Mouse (Mus musculus) spleen, adult 2 months (tissue): ENCODE results near the gene Usp2. TPM values are rescaled to one million over a fixed set of nuclear protein-coding genes. Genes with fewer than 3 reads are reported as not detected.

Source experiments
- DNase-seq, 2 experiments: peaks; one replicate each; pipeline versions ENCODE4 v3.0.0 to v3.0.0-alpha.2; 2012 to 2021; ENCODE audit warnings: low spot score in 2 of 2, low read depth in 1 of 2
- H3K27ac ChIP-seq: fragments of 200-500 bp; 2 replicates; pipeline ENCODE4 v1.5.1; 2012; ENCODE audit warnings: low read length, inconsistent platforms; ENCODE audit not compliant: insufficient read depth
- H3K27me3 ChIP-seq: fragments of 200-500 bp; 2 replicates; pipeline ENCODE4 v1.6.1; 2012; ENCODE audit warnings: mild to moderate bottlenecking, moderate library complexity, low read length, inconsistent platforms; ENCODE audit not compliant: control insufficient read depth, insufficient read depth
- H3K36me3 ChIP-seq: fragments of 200-500 bp; 2 replicates; pipeline ENCODE4 v1.6.1; 2012; ENCODE audit warnings: mild to moderate bottlenecking, low read length, inconsistent platforms; ENCODE audit not compliant: control insufficient read depth, insufficient read depth
- H3K4me1 ChIP-seq: fragments of 200-500 bp; 2 replicates; pipeline ENCODE4 v1.6.1; 2011; ENCODE audit warnings: inconsistent platforms; ENCODE audit not compliant: control insufficient read depth, insufficient read depth, insufficient read length
- H3K4me3 ChIP-seq: fragments of 200-500 bp; 2 replicates; pipeline ENCODE4 v1.5.1; 2011; ENCODE audit warnings: mild to moderate bottlenecking, inconsistent platforms; ENCODE audit not compliant: insufficient read depth, insufficient read length; ENCODE audit errors: extremely low read depth
- CTCF ChIP-seq: fragments of 200-500 bp; IDR thresholded peaks from 2 replicates; pipeline ENCODE4 v1.5.1; 2011; ENCODE audit warnings: mild to moderate bottlenecking, inconsistent platforms; ENCODE audit not compliant: insufficient read depth, insufficient read length, insufficient replicate concordance; ENCODE audit errors: extremely low read depth
- POLR2A ChIP-seq: fragments of 200-500 bp; IDR thresholded peaks from 2 replicates; pipeline ENCODE4 v1.6.1; 2011; ENCODE audit warnings: low read depth, low read length, inconsistent platforms
- WGBS: fragments of 180-500 bp; shearing (Covaris S2); methylation state at CpG from one replicate; pipeline ENCODE4 v1.1.7; 2018; 5-methylcytosine and 5-hydroxymethylcytosine counted together
- polyA plus RNA-seq: library from polyadenylated mRNA; depleted of rRNA; stranded (reverse); fragments of >200 nt; gene quantifications from 2 replicates; pipeline ENCODE4 v1.2.3, GENCODE M21; 2012

The Usp2 gene
- polyA plus RNA-seq, 1 experiment, result 0.65 TPM

DNA sequence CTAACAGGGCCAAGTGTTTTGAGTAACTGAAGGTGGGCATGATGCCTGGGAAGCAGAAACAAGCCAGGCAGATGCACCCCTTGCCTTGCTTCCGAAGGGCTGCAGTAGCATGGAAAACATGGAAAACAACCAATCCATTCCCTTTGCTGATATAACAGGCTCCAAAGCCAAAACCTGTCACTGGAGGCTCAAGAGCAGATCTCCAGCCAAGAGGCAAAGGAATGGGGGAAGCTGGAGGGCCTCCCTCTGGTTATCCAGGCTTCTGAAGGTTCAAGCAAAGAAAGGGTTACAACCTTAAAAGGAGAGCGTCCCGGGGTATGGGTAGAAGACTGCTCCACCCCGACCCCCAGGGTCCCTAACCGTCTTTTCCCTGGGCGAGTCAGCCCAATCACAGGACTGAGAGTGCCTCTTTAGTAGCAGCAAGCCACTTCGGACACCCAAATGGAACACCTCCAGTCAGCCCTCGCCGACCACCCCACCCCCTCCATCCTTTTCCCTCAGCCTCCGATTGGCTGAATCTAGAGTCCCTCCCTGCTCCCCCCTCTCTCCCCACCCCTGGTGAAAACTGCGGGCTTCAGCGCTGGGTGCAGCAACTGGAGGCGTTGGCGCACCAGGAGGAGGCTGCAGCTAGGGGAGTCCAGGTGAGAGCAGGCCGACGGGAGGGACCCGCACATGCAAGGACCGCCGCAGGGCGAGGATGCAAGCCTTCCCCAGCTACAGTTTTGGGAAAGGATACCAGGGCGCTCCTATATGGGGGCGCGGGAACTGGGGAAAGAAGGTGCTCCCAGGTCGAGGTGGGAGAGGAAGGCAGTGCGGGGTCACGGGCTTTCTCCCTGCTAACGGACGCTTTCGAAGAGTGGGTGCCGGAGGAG is 23.7 kb upstream of the Usp2 start, which contains the start of gene Thy1:
Gene Thy1, plus strand, starts transcription at position 549 of the 872 bp plus-strand sequence.
- Histone ChIP-seq H3K4me3 (peak within 1 kb of the TSS; percentile 64), H3K4me1 (peaks cover 2% of the 10 kb centered on the region; the same call in 1 of the 2 replicates), H3K27me3 (0 out of 2 replicates have a peak, but pooled peaks cover 2% of the 10 kb centered on the region), H3K36me3 (no peaks in the 10 kb centered on the region), H3K27ac (peak within 1 kb of the TSS; percentile 76)
- no peak for TF ChIP-seq CTCF
- peak; percentile 30; the same call in 1 of the 2 replicates for TF ChIP-seq POLR2A
- peak in 1 of 2 experiments; percentile 19 for DNase-seq
- 7% methylated on average over 30 of the region's 30 CpGs for WGBS

DNA sequence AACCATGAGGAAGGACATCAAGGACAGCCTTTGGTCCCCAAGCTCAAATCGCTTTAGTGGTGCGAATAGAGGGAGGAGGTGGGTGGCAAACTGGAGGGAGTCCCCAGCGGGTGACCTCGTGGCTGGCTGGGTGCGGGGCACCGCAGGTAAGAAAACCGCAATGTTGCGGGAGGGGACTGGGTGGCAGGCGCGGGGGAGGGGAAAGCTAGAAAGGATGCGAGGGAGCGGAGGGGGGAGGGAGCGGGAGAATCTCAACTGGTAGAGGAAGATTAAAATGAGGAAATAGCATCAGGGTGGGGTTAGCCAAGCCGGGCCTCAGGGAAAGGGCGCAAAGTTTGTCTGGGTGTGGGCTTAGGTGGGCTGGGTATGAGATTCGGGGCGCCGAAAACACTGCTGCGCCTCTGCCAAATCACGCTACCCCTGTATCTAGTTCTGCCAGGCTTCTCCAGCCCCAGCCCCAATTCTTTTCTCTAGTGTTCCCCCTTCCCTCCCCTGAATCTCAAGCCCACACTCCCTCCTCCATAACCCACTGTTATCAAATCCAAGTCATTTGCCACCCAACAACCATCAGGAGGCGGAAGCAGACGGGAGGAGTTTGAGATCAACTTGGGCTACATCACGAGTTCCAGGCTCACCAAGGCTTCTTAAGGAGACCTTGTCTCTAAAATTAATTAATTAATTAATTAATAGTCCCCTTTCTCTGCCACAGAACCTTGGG is 23.0 kb upstream of the Usp2 start:
- Histone ChIP-seq H3K36me3 (no peaks in the 10 kb centered on the region), H3K4me3 (peak overlapping the region; percentile 64), H3K27me3 (0 out of 2 replicates have a peak, but pooled peaks cover 2% of the 10 kb centered on the region), H3K27ac (peak overlapping the region; percentile 76), H3K4me1 (peaks cover 2% of the 10 kb centered on the region; the same call in 1 of the 2 replicates)
- TF ChIP-seq POLR2A, result no peak
- no peak for TF ChIP-seq CTCF
- DNase-seq, result no peak
- WGBS, result 7% methylated on average over 22 of the region's 23 CpGs

DNA sequence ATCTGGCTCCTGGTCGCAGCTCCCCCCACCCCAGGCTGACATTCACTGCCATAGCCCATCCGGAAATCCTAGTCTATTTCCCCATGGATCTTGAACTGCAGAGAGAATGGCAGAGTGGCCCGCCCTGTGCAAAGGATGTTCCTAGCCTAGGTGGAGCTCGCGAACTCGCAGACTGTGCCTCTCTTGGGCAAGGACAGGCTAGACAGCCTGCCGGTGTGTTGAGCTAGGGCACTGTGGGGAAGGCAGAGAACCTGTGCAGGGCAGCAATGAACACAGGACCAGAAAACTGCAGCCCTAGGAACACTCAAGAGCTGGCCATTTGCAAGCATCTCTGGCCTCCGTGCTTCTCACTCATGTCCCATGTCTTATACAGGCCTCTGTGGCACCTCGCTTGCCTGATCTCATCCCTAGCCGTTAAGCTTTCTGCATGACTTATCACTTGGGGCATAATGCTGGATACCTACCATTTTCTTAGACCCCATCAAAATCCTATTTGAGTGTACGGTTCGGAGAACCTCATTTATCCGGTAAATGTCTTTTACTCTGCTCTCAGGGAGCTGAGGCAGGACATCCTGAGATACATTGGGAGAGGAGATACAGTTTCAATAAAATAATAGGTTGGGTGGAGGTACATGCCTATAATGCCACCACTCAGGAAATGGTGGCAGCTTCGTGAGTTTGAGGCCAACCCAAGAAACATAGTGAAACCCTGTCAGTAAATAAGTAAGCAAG is 22.2 kb upstream of the Usp2 start:
- peak overlapping the region; percentile 64 for H3K4me3 ChIP-seq
- peaks cover 2% of the 10 kb centered on the region; the same call in 1 of the 2 replicates for H3K4me1 ChIP-seq
- no peak for DNase-seq
- WGBS, result 68% methylated on average over 14 of the region's 14 CpGs
- TF ChIP-seq CTCF (no peak), POLR2A (no peak)
- 0 out of 2 replicates have a peak, but pooled peaks cover 2% of the 10 kb centered on the region for H3K27me3 ChIP-seq
- no peaks in the 10 kb centered on the region for H3K36me3 ChIP-seq
- H3K27ac ChIP-seq, result peak overlapping the region; percentile 76

DNA sequence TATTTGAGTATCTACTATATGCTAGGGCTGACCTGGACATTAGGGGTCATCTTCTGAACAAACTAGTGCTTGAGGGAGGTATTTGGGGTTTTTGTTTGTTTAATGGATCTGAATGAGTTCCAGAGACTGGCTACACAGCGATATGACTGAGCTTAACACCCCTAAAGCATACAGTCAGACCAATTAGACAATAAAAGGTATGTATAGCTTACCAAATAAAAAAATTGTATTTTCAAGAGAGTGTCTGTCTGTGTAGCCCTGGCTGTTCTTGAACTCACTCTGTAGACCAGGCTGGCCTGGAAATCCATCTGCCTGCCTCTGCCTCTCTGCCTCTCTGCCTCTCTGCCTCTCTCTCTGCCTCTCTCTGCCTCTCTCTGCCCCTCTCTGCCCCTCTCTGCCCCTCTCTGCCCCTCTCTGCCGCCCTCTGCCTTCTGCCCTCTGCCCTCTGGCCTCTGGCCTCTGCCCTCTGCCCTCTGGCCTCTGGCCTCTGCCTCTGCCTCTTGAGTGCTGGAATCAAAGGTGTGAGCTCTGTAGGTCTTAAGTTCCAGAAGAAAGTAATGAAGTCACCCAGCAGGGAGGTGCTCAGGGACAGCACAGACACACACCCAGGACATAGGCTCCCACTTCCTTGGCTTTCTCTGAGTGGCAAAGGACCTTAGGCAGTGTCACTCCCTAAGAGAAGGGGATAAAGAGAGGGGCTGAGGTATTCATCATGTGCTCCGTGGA is 21.5 kb upstream of the Usp2 start:
- no peak overlapping the region; the same call in 1 of the 2 replicates for H3K27ac ChIP-seq
- peak overlapping the region; percentile 64; the same call in 1 of the 2 replicates for H3K4me3 ChIP-seq
- no peaks in the 10 kb centered on the region for H3K36me3 ChIP-seq
- H3K4me1 ChIP-seq, result peaks cover 2% of the 10 kb centered on the region; the same call in 1 of the 2 replicates
- H3K27me3 ChIP-seq, result 0 out of 2 replicates have a peak, but pooled peaks cover 2% of the 10 kb centered on the region
- no peak for TF ChIP-seq CTCF
- no peak for TF ChIP-seq POLR2A
- no peak for DNase-seq
- 71% methylated on average over 3 of the region's 3 CpGs for WGBS

DNA sequence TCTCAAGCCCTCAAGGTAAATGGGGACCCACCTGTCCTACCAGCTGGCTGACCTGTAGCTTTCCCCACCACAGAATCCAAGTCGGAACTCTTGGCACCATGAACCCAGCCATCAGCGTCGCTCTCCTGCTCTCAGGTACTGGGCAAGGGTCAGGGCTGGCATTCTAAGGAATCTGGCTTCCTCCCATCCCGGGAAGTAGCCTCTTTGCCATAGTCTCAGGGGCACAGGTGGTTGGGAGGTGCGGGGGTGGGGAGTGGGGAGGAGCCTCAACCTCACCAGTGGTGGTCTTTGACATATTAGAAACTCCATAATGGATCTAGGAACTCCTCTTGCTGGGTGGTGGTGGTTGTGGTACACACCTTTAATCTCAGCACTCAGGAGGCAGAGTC is 20.9 kb upstream of the Usp2 start:
- Histone ChIP-seq H3K36me3 (no peaks in the 10 kb centered on the region), H3K4me1 (peaks cover 2% of the 10 kb centered on the region; the same call in 1 of the 2 replicates), H3K27me3 (0 out of 2 replicates have a peak, but pooled peaks cover 2% of the 10 kb centered on the region), H3K27ac (no peak overlapping the region), H3K4me3 (peak overlapping the region; percentile 15; the same call in 1 of the 2 replicates)
- TF ChIP-seq CTCF, result no peak
- no peak for TF ChIP-seq POLR2A
- no peak for DNase-seq
- 81% methylated on average over 5 of the region's 5 CpGs for WGBS
